Mouse (Mus musculus) heart, embryonic 14.5 days (tissue): ENCODE data around the gene Lrch3. TPM values are rescaled to one million over a fixed set of nuclear protein-coding genes. Genes with fewer than 3 reads are reported as not detected.

ENCODE experiments used
- ATAC-seq: fragments of 200-750 bp; cut with Nextera tagmentation; 2 replicates; pipeline ENCODE4 v1.8.0; 2017; ENCODE audit warnings: low read depth, moderate TSS enrichment; ENCODE audit not compliant: insufficient number of reproducible peaks, insufficient read depth, low FRiP score
- H3K27ac ChIP-seq, 2 experiments: fragments of 200-500 bp in 1 of 2; fragments of 300-500 bp in 1 of 2; sonication (generic) in 1 of 2; replicated peaks in 1 of 2; 2 replicates each; pipeline ENCODE4 v1.5.1; 2012 to 2014; ENCODE audit warnings: low read depth in 2 of 2, low read length in 2 of 2, control low read depth in 1 of 2, mild to moderate bottlenecking in 1 of 2, mixed read lengths in 1 of 2; ENCODE audit not compliant: control insufficient read depth in 1 of 2, insufficient read depth in 1 of 2
- H3K27me3 ChIP-seq: fragments of 300-500 bp; sonication (generic); 2 replicates; pipeline ENCODE4 v1.6.1; 2014; ENCODE audit warnings: mild to moderate bottlenecking, low read length, control low read depth; ENCODE audit not compliant: control insufficient read depth, insufficient read depth
- H3K36me3 ChIP-seq: fragments of 300-500 bp; sonication (generic); 2 replicates; pipeline ENCODE4 v1.6.1; 2014; ENCODE audit warnings: mild to moderate bottlenecking, control low read depth, low read length, mixed read lengths; ENCODE audit not compliant: control insufficient read depth, insufficient read depth
- H3K4me1 ChIP-seq, 2 experiments: fragments of 200-500 bp in 1 of 2; fragments of 300-500 bp in 1 of 2; sonication (generic) in 1 of 2; 2 replicates each; pipeline ENCODE4 v1.6.1; 2012 to 2014; ENCODE audit warnings: low read length in 2 of 2, control low read depth in 1 of 2, mixed read lengths in 1 of 2; ENCODE audit not compliant: control insufficient read depth in 2 of 2, insufficient read depth in 2 of 2
- H3K4me2 ChIP-seq: fragments of 300-500 bp; sonication (generic); 2 replicates; pipeline ENCODE4 v1.6.1; 2014; ENCODE audit warnings: mild to moderate bottlenecking, low read length
- H3K4me3 ChIP-seq, 2 experiments: fragments of 200-500 bp in 1 of 2; fragments of 300-500 bp in 1 of 2; sonication (generic) in 1 of 2; 2 replicates each; pipeline ENCODE4 v1.5.1; 2012 to 2014; ENCODE audit warnings: low read length in 2 of 2, mild to moderate bottlenecking in 2 of 2, control low read depth in 1 of 2, low read depth in 1 of 2, moderate library complexity in 1 of 2; ENCODE audit not compliant: control insufficient read depth in 1 of 2, insufficient read depth in 1 of 2
- H3K9ac ChIP-seq: fragments of 300-500 bp; sonication (generic); 2 replicates; pipeline ENCODE4 v1.6.1; 2014; ENCODE audit warnings: mild to moderate bottlenecking, low read length
- H3K9me3 ChIP-seq: fragments of 300-500 bp; sonication (generic); 2 replicates; pipeline ENCODE4 v1.6.1; 2016; ENCODE audit warnings: low read length, control low read depth; ENCODE audit not compliant: control insufficient read depth
- whole genome bisulfite sequencing: fragments of 180-500 bp; shearing (Covaris S2); extraction: QIAGEN DNeasy Blood & Tissue Kit; methylation state at CpG from one replicate; pipeline ENCODE4 v1.1.7; 2014; 5-methylcytosine and 5-hydroxymethylcytosine counted together
- polyA plus RNA-seq: library from polyadenylated mRNA; unstranded; fragments of >200 nt; fragmentation: Nextera tagmentation; extraction: Ambion mirVana; gene quantifications from 2 replicates; pipeline ENCODE4 v1.2.1, GENCODE M21; 2014

The Lrch3 gene
- polyA plus RNA-seq, 1 experiment from 2014 or later, result 25.4 TPM

DNA sequence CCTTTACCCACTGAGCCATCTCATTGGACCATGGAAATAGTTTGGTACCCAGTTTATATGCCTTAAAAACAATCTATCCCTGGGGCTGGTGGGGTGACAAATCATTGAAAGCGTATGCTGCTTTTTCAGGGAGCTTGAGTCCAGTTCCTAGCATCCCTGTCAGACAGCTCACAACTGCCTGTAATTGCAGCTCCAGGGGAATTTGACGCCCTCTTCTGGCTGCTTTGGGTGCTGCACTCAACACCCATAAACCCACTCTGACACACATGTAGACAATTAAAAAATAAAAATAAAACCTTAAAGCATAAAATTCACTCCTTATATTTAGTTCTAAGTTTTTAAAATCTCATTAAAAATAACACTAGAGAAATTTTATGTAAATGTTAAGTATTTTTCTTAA lies 37.2 kb downstream of the Lrch3 start:
- Histone ChIP-seq H3K27me3 (no peaks in the 10 kb centered on the region), H3K4me2 (no peak overlapping the region), H3K9me3 (no peaks in the 10 kb centered on the region), H3K4me3 (no peak overlapping the region), H3K9ac (no peak overlapping the region), H3K27ac (no peak overlapping the region), H3K4me1 (no peaks in the 10 kb centered on the region), H3K36me3 (peaks cover 28% of the 10 kb centered on the region)
- ATAC-seq, result no peak
- WGBS, result 80% methylated on average over 2 of the region's 2 CpGs

GRCm38 (mm10) chr16:32953806-32954205 lies 39.9 kb downstream of the Lrch3 start:
- H3K4me2 ChIP-seq, result no peak overlapping the region
- H3K36me3 ChIP-seq, result peaks cover 41% of the 10 kb centered on the region
- no peak overlapping the region for H3K27ac ChIP-seq
- 78% methylated on average over 5 of the region's 5 CpGs for WGBS
- no peaks in the 10 kb centered on the region for H3K4me1 ChIP-seq
- no peak for ATAC-seq
- no peaks in the 10 kb centered on the region for H3K27me3 ChIP-seq
- H3K9me3 ChIP-seq, result no peaks in the 10 kb centered on the region
- no peak overlapping the region for H3K4me3 ChIP-seq
- no peak overlapping the region for H3K9ac ChIP-seq

DNA sequence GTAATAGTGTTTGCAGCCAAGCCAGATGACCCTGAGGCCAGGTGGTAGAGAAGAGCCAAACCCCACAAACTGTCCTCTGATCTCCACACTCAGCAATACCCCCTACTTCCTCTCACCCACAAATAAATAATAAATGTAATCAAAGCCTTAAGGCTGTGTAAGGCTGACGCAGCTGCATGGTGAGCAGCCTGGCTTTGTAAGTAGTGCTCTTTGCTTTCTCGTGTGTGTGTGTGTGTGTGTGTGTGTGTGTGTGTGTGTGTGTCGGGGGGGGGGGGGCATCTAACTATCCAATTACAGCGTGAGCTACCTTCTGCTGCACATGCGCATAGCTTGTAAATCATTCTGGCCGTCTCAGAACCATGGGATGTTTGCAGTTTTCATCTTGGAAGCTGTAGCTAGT lies 40.4 kb downstream of the Lrch3 start:
- no peak for ATAC-seq
- Histone ChIP-seq H3K4me1 (no peaks in the 10 kb centered on the region), H3K9ac (no peak overlapping the region), H3K9me3 (no peaks in the 10 kb centered on the region), H3K36me3 (peaks cover 44% of the 10 kb centered on the region), H3K4me2 (no peak overlapping the region), H3K27me3 (no peaks in the 10 kb centered on the region), H3K4me3 (no peak overlapping the region), H3K27ac (no peak overlapping the region)
- 74% methylated on average over 6 of the region's 6 CpGs for WGBS

- 75% methylated on average over 5 of the region's 5 CpGs for WGBS
- Histone ChIP-seq H3K9me3 (no peaks in the 10 kb centered on the region), H3K36me3 (peaks cover 60% of the 10 kb centered on the region), H3K4me1 (no peaks in the 10 kb centered on the region), H3K4me2 (no peak overlapping the region), H3K27me3 (no peaks in the 10 kb centered on the region), H3K9ac (no peak overlapping the region), H3K27ac (no peak overlapping the region), H3K4me3 (no peak overlapping the region)
- no peak for ATAC-seq
Measured at GRCm38 (mm10) chr16:32956889-32957288, 43.0 kb downstream of the Lrch3 start.

GRCm38 (mm10) chr16:32972535-32972934 lies 58.6 kb downstream of the Lrch3 start:
- no peak for ATAC-seq
- H3K36me3 ChIP-seq, result peaks cover 48% of the 10 kb centered on the region
- H3K27me3 ChIP-seq, result no peaks in the 10 kb centered on the region
- H3K4me3 ChIP-seq, result no peak overlapping the region
- no peaks in the 10 kb centered on the region for H3K9me3 ChIP-seq
- H3K4me1 ChIP-seq, result no peaks in the 10 kb centered on the region
- no peak overlapping the region for H3K27ac ChIP-seq
- H3K9ac ChIP-seq, result no peak overlapping the region
- 82% methylated on average over 5 of the region's 5 CpGs for WGBS
- no peak overlapping the region for H3K4me2 ChIP-seq

DNA sequence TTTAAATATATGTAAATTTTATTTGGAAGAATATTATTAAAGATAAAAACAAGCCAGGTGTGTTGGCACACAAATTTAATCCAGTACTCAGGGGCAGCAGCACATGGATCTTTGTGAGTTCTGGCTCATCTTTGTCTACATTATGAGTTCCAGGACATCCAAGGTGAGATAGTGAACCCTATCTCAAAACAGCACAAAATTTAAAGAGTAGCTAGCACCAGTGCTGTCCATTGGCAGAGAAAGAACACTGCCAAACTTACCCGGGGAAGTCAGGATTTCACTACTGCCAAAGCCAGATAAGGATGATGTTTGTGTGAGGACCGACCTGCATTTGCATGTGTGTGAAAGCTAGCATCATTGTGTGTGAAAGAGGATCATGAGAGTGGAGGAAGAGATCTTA lies 59.1 kb downstream of the Lrch3 start:
- Histone ChIP-seq H3K4me2 (no peak overlapping the region), H3K27ac (no peak overlapping the region), H3K9ac (no peak overlapping the region), H3K4me1 (no peaks in the 10 kb centered on the region), H3K4me3 (no peak overlapping the region), H3K27me3 (no peaks in the 10 kb centered on the region), H3K36me3 (peaks cover 53% of the 10 kb centered on the region), H3K9me3 (no peaks in the 10 kb centered on the region)
- WGBS, result 44% methylated on average over 2 of the region's 2 CpGs
- ATAC-seq, result no peak

- H3K27ac ChIP-seq, result no peak overlapping the region
- ATAC-seq, result no peak
- H3K27me3 ChIP-seq, result no peaks in the 10 kb centered on the region
- H3K9me3 ChIP-seq, result no peaks in the 10 kb centered on the region
- no peak overlapping the region for H3K9ac ChIP-seq
- H3K36me3 ChIP-seq, result peaks cover 76% of the 10 kb centered on the region
- H3K4me2 ChIP-seq, result no peak overlapping the region
- no peaks in the 10 kb centered on the region for H3K4me1 ChIP-seq
- 97% methylated on average over 1 of the region's 1 CpGs for WGBS
- no peak overlapping the region for H3K4me3 ChIP-seq
Measured at GRCm38 (mm10) chr16:32980227-32980626, 66.3 kb downstream of the Lrch3 start.

DNA sequence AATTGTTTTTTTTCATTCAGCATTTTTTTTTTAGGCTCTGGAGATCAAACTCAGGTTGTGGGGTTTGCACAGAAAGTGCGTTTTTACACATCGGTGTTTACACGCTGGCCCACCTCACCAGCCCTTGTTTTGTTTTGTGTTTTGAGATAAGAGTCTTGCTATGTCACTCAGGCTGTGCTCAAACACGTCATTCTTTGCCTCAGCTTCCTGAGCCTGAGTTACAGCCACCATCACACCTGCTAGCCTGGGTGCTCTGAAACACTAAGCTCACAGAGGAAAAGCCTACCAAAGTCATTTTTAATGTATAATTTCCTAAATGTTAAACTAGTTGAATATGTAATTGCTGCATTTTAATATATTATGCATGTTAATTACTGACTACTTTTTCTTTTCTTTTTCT lies 67.5 kb downstream of the Lrch3 start:
- ATAC-seq, result no peak
- no peaks in the 10 kb centered on the region for H3K4me1 ChIP-seq
- 70% methylated on average over 4 of the region's 4 CpGs for WGBS
- no peaks in the 10 kb centered on the region for H3K27me3 ChIP-seq
- no peak overlapping the region for H3K27ac ChIP-seq
- no peak overlapping the region for H3K4me3 ChIP-seq
- H3K9ac ChIP-seq, result no peak overlapping the region
- H3K36me3 ChIP-seq, result peaks cover 80% of the 10 kb centered on the region
- no peak overlapping the region for H3K4me2 ChIP-seq
- no peaks in the 10 kb centered on the region for H3K9me3 ChIP-seq
